Mouse (Mus musculus): ENCODE data around the gene Acads.
"Not testable (repeated sequence)": the region's sequence is repeated elsewhere in the genome, so short reads cannot be mapped to it uniquely, and the experiment has no call there.

Acads gene

GRCm38 (mm10) chr5:115149675-115150459 is 30.7 kb upstream of the Acads start:
- DNase-seq (ENCODE audit: low spot score in 2 of 2): no peak

DNA sequence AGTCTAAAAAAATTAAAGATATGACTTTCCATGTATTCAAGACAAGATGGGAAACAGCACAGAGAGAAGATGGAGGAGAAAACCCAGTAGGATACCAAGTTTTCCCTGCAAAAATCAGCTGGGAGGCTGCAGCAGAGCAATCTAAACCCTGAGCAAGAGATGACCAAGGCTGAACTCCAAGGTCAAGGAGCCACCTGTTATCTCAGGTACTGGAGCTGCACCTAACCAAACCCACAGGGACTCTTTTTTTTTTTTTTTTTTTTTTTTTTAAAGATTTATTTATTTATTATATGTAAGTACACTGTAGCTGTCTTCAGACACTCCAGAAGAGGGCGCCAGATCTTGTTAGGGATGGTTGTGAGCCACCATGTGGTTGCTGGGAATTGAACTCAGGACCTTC is 29.7 kb upstream of the Acads start:
- DNase-seq (ENCODE audit: low spot score in 2 of 2): not testable (repeated sequence)

DNA sequence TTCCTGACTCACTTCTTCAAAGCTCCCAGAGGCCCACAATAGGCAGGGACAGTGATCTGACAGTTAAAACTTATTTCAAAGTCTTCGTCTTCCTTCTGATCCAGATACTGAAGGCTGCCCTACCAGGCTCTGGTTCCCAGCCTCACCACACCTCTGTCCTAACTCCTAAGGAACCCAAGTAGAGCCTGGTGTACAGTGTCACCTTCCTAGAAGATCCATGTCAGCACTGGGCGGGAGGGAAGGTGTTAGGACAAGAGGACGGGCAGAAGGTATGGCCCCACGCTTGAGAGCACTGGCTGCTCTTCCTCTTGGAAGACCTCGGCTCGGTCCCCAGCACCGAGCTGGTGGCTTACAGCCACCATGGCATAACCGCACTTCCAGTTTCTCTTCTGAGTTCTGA is 29.2 kb upstream of the Acads start:
- no peak for DNase-seq (ENCODE audit: low spot score in 2 of 2)

GRCm38 (mm10) chr5:115147388-115147787 is 28.2 kb upstream of the Acads start:
- DNase-seq (ENCODE audit: low spot score in 2 of 2): no peak

DNA sequence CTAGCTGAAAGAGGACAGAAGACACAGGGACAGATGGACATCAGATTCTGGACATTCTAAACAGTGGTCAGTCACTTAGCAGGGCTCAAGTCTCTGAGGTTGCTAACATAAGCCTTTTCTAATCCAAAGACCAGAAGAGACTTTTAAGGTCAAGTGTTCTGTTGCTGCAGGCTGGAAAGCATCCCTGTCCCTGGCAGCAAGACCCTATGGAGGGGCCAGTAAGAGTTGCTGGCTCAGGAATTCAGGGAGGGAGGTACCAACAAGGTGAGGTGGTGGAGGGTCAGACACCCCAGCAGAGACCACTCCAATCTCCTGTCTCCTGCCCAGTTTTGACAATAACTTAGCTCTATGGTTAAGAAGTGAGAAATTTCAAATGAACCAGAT is 27.6 kb upstream of the Acads start:
- DNase-seq (ENCODE audit: low spot score in 2 of 2): no peak

DNA sequence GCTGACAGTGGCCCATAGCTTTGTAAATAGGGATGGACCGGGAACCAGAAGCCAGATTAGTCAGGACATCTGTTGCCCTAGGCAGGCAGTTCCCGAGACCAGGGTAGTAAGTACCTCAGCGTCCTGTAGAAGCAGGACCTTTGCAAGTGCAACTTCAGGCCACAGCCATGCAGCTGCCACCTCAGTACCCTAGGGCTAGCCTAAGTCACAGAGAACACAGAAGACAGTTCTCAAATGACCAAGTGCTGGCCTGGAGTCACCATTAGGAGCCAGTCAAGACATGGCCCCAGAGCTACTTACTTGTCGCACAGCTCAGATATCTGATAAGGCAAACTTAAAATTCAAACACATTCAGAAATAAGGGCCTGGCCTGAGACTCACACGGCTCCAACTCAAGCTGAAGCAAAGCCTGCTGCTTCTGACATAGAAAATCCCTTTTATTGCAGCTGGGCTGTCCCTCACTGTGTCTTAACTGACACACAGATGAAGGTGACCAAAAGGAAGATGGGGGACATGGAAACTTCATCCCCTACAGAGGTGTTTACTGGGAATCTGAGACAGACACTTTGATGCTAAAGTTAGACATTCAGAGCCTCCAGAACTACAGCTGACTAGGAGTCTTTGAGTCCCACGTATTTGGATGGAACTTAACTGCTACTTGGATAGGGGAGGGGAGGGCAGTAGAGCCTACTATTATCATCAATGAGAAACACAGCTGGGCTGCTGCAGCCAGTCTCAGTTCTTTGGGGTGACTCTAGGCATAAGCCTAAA is 27.0 kb upstream of the Acads start:
- no peak for DNase-seq (ENCODE audit: low spot score in 2 of 2)

DNA sequence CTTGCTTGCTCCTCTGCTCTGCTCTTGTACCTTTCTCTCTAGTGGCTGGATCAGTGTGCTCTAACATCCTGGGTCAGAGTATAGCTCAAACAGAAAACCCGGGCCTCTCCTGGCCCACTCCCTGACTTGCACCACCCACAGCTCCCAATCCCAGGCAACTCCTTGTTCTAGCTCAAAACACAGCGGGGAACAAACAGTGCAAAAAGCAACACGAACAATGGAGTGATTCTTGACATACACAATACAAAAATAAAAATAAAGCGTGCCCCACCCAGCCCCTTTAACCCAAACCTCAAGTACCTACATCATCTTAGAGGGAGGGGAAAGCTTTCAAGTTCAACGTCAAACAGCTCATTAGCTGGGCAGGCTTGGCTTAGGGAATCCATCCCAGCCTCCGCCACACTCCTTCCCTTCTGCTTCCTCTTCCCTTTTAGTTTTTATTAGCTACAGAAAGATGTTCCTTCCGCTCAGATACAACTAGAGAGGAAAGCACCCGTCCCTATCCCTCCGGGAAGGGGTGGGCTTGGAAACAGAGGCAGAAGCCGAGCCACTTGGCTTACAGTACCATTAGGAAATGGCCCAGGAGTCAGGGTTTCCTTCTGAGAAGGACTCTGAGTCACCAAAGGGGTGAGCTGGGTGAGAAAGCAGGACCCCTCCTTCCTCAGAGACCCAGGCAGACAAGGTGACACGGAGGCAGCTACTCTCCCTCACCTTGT is 26.3 kb upstream of the Acads start:
- DNase-seq (ENCODE audit: low spot score in 2 of 2): no peak

DNA sequence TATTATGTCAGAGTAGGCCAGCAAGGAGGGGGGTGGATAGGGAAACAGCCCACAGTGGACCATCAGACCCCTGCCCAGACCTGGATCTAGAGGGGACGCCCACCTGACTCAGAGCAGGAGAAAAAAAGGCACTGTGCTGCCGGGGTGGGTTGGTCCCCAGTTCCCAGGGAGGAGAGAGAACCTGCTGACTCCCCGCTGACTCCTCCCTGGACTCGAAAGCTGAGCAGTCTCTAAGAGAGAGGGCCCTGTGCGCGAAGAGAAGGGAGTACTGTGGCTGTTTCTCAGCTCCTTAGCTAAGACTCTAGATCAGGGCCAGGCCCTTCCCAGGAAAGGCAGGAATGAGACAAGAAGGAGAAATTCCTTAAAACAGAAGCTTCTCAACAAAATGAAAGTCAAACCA is 25.3 kb upstream of the Acads start:
- no peak for DNase-seq (ENCODE audit: low spot score in 2 of 2)

DNA sequence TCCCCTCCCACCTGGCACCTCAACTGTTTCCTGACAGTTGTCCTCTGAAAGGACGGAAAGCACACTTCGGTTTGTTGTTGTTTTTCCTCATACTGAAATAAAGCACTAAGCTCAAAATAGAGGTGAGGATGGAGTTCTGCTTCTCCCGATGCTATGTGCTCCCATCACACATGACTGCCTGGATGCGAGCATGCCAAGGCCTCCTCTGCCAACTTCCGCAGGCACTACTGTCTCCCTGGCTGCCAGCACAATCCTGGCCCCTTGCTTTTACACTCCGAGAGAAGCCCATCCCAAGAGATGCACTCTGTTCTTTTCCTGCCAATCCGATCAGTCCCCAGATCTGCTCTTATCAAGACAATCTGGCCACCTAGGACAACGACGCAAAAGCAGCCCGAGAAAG is 24.4 kb upstream of the Acads start:
- no peak for DNase-seq (ENCODE audit: low spot score in 2 of 2)

DNA sequence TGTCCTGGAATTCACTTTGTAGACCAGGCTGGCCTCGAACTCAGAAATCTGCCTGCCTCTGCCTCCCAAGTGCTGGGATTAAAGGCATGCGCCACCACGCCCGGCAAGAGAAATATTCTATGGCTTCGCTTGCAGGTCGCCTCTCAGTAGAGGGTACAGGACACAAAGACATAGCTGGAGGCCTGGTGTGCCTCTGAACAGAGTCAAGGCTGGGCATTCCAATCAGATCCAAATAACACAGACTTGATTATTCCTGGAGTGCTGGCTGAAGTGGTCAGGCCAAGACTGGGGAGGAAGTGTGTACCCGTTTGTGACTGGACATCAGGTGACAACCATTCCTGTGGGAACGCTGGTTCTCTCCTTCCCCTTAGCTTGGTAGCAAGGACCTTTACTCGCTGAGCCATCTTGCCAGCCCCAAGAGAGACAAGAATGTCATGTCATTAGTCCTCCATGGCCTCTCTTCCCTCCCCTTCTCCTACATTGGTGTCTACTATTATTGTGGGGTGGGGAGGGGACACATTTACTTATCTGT is 23.1 kb upstream of the Acads start:
- no peak for DNase-seq (ENCODE audit: low spot score in 2 of 2)

DNA sequence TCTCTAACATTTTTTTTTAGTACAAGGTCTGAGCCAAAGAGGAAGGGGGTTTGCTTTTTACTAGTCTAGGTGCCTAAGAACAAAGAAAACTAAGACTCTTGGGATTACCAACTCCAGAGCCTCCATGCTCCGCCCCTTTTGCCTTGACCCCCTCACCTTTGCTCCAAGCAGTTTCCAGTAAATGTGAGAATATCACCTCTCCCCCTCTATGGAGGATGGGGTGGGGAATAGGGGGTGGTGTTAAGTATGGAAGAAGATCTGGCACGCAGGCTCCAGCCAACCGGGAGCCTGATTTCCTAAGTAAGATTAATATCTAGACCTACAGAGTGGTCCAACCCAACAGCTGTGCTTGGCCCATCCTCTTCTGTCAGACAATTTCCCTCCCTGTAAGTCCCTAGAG is 21.6 kb upstream of the Acads start:
- DNase-seq (ENCODE audit: low spot score in 2 of 2): no peak

DNA sequence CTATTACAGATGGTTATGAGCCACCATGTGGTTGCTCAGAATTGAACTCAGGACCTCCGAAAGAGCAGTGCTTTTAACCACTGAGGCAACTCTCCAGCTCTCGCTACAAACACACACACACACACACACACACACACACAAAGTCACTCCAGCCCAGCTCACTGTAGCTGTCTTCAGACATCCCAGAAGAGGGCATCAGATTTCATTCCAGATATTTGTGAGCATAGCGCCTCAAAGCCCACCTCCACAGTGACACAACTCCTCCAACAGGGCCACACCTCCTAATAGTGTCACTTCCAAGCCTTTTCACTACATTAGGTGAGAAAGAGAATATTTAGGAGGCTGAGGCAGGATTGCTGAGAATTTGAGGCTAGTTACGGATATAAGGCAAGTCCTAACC is 20.0 kb upstream of the Acads start:
- DNase-seq (ENCODE audit: low spot score in 2 of 2): no peak

- DNase-seq (ENCODE audit: low spot score in 2 of 2): peak; percentile 87 to 88
Observed at GRCm38 (mm10) chr5:115134234-115135165, 15.4 kb upstream of the Acads start, which contains the start of gene Unc119b. Gene Unc119b (minus strand): TSS chr5:115134975.

- no peak for DNase-seq (ENCODE audit: low spot score in 2 of 2)
Observed at GRCm38 (mm10) chr5:115133358-115134066, 14.4 kb upstream of the Acads start.

DNA sequence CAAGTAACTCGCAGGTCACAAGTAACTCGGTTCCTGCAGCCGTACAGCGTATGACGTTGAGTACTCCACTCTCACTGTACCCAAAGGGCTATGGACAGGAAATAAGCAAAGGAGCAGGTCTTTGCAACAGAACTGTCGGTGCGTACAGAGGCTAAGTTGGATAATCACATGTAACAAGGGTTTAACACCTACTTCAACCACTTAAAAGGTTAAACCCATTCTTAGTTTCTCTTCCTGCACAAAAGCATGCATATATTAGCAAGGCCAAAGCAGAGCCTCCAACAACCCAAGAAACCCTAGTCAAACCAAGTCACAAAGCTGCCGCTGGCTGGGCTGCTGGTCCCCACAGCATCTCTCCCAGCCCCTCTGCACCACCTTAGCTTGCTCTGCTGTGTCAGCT is 13.3 kb upstream of the Acads start:
- DNase-seq (ENCODE audit: low spot score in 2 of 2): no peak

- DNase-seq (ENCODE audit: low spot score in 2 of 2): no peak
Observed at GRCm38 (mm10) chr5:115129328-115129727, 10.2 kb upstream of the Acads start.

- DNase-seq (ENCODE audit: low spot score in 2 of 2): no peak
Observed at GRCm38 (mm10) chr5:115127421-115128179, 8.5 kb upstream of the Acads start.

DNA sequence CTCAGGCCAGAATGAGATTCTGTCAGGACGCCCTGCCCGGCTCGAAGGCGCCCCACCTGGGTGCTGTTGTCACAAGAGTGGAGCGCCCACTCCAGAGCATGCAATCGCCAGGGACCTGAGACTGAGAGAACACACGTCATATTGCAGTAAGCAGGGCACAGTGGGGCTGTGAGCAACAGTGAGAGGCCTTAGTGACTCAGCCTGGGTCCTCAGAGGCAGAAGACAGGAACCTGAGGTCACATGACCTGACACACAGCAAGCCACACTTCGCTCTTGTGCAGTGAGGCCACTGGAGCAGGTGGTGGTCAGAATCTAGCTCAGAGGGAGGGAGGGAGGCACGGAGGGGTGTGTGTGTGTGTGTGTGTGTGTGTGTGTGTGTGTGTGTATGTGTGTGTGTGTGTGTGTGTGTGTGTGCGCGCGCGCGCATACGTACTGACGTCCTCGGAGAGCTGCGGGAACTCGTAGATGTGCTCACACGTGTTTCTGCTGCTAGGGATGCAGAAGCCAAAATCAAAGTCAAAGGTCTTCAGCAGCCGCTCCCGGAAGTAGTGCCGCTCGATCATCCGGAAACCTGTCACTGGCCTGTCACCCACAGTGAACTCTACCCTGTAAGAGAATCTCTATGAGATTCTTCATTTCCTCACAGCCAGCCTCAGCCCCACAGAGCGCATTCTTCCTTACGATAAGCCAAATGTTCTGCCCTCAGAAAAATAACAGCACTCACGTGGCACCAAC is 7.6 kb upstream of the Acads start:
- peak in 1 of 2 experiments; percentile 14 for DNase-seq (ENCODE audit: low spot score in 2 of 2)
